Comparison of ENCODE assay signal across 8 mouse cellular contexts in the genomic region with DNA sequence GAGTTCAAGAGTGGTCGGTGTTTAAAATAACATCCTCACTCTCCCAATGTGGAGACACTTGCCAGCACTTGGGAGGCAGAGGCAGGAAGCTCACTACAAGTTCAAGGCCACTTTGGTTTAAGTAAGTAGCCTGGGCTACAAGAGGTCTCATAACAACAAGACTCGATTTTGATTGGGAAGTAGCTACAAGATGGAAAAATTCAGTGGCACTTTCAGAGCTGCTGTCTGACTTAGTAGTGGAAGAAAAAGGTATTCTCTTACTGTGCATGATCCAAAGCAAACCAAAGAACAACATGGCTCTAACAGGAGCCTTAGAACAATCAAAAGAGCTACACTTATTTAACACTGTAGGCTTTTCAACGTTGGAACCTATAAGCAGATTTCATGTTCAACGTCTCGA. TPM values are rescaled to one million over a fixed set of nuclear protein-coding genes. Genes with fewer than 3 reads are reported as not detected.
DNase-seq lines count a peak whose midpoint lies in the region; ATAC-seq and TF ChIP-seq lines count a peak whose summit lies in the region.

No protein-coding gene starts in this region.

- no peaks in the 10 kb centered on the region for H3K9me3 ChIP-seq in hindbrain, postnatal 0 days (ENCODE audit: low read length)
- H3K9me3 ChIP-seq in neural tube, embryonic 12.5 days: no peaks in the 10 kb centered on the region

- peak overlapping the region; percentile 20 for H3K4me3 ChIP-seq in lung, adult 2 months (replicated peaks; ENCODE audit: extremely low read depth, low read depth, low read length)
- H3K4me3 ChIP-seq in brown adipose tissue, adult 24 weeks (ENCODE audit: insufficient read depth, low read depth, low read length): peak overlapping the region; percentile 64; the same call in 1 of the 2 replicates
- peak overlapping the region; percentile 89 for H3K4me3 ChIP-seq in hindbrain, postnatal 0 days (ENCODE audit: low read length)
- no peak overlapping the region; the same call in 1 of the 2 replicates for H3K4me3 ChIP-seq in neural tube, embryonic 12.5 days

- H3K36me3 ChIP-seq in hindbrain, postnatal 0 days (ENCODE audit: insufficient read depth, low read length): no peaks in the 10 kb centered on the region
- H3K36me3 ChIP-seq in neural tube, embryonic 12.5 days: no peaks in the 10 kb centered on the region

- no peak for TF ChIP-seq POLR2A in lung, adult 2 months (IDR thresholded peaks at IDR 0.05; ENCODE audit: borderline replicate concordance, extremely low read depth, low read depth, low read length)

- peak overlapping the region; percentile 100; the same call in 1 of the 2 replicates for H3K9ac ChIP-seq in hindbrain, postnatal 0 days (replicated peaks; ENCODE audit: low read length)
- H3K9ac ChIP-seq in neural tube, embryonic 12.5 days: no peak overlapping the region

- no peak for DNase-seq in lung, adult 2 months
- DNase-seq in lung, postnatal 10 days: no peak
- DNase-seq in hindbrain, postnatal 0 days (ENCODE audit: low spot score): no peak
- DNase-seq in gastrocnemius, postnatal 10 days: no peak
- no peak for DNase-seq in layer of hippocampus, adult 18-20 months (ENCODE audit: low spot score in 2 of 2)

- no peak for ATAC-seq in hindbrain, postnatal 0 days
- no peak for ATAC-seq in neural tube, embryonic 12.5 days (ENCODE audit: low FRiP score, low read depth)
- no peak for ATAC-seq in inflammation-experienced regulatory T-cells, adult 6 months

- H3K27me3 ChIP-seq in hindbrain, postnatal 0 days (ENCODE audit: insufficient read depth, low read length): no peaks in the 10 kb centered on the region
- H3K27me3 ChIP-seq in neural tube, embryonic 12.5 days (replicated peaks): no peaks in the 10 kb centered on the region

- peak overlapping the region; percentile 94 for H3K4me2 ChIP-seq in hindbrain, postnatal 0 days (ENCODE audit: low read depth, low read length)
- H3K4me2 ChIP-seq in neural tube, embryonic 12.5 days (replicated peaks): peak overlapping the region; percentile 98

- TF ChIP-seq CTCF in lung, adult 2 months (IDR thresholded peaks at IDR 0.05; ENCODE audit: insufficient read depth, low read length): no peak
- TF ChIP-seq CTCF in hindbrain, postnatal 0 days (IDR thresholded peaks at IDR 0.05; ENCODE audit: low read depth): no peak

- WGBS in lung, adult 2 months: 14% methylated on average over 5 of the region's 5 CpGs
- 42% methylated on average over 5 of the region's 5 CpGs for WGBS in hindbrain, postnatal 0 days
- WGBS in neural tube, embryonic 12.5 days: 59% methylated on average over 5 of the region's 5 CpGs

- no peaks in the 10 kb centered on the region for H3K4me1 ChIP-seq in lung, adult 2 months (ENCODE audit: control insufficient read depth, insufficient read depth, low read length)
- no peaks in the 10 kb centered on the region for H3K4me1 ChIP-seq in brown adipose tissue, adult 24 weeks (ENCODE audit: control insufficient read depth, insufficient read depth, insufficient read length, low read length)
- H3K4me1 ChIP-seq in hindbrain, postnatal 0 days (ENCODE audit: insufficient read depth, low read length): peaks cover 6% of the 10 kb centered on the region; the same call in 1 of the 2 replicates
- H3K4me1 ChIP-seq in neural tube, embryonic 12.5 days: peaks cover 4% of the 10 kb centered on the region; the same call in 1 of the 2 replicates

- H3K27ac ChIP-seq in brown adipose tissue, adult 24 weeks (replicated peaks; ENCODE audit: low read depth, low read length): peak overlapping the region; percentile 81; the same call in 1 of the 2 replicates
- peak overlapping the region; percentile 99; the same call in 1 of the 2 replicates for H3K27ac ChIP-seq in hindbrain, postnatal 0 days
- no peak overlapping the region for H3K27ac ChIP-seq in neural tube, embryonic 12.5 days

RNA-seq across cellular contexts. Expression of a gene that starts 0.8 kb away (rescaled TPM):
- polyA plus RNA-seq in lung, adult 2 months (2012; rRNA removed): 15.5 and 24.3 TPM in 2 replicates
- polyA plus RNA-seq in brown adipose tissue, adult 24 weeks (2012; ENCODE audit: insufficient read depth, insufficient read length, missing spikeins): 11.3 and 12.0 TPM in 2 replicates
- 39.0 and 40.4 TPM in 2 replicates for total RNA-seq in hindbrain, postnatal 0 days (2014; rRNA removed)
- 10.3 and 10.4 TPM in 2 replicates for polyA plus RNA-seq in hindbrain, postnatal 0 days (2015; fragmentation: Nextera tagmentation; extraction: Ambion mirVana)
- 14.8 and 15.4 TPM in 2 replicates for polyA plus RNA-seq in neural tube, embryonic 12.5 days (2016; fragmentation: Nextera tagmentation; extraction: Ambion mirVana)
- total RNA-seq in gastrocnemius, postnatal 10 days (2021): 10 to 100 TPM; 22.5 to 28.3 TPM
- total RNA-seq in layer of hippocampus, adult 18-20 months (2021): 10 to 100 TPM; 41.0 to 43.1 TPM
- 10 to 100 TPM; 10.4 to 16.1 (median 13.1) TPM for polyA plus RNA-seq in inflammation-experienced regulatory T-cells, adult 6 months (2017; shearing (Covaris generic))
